Mouse (Mus musculus) limb, embryonic 12.5 days (tissue): ENCODE results near the gene Tbc1d14. TPM values are rescaled to one million over a fixed set of nuclear protein-coding genes. Genes with fewer than 3 reads are reported as not detected.

Experiments
- ATAC-seq: fragments of 200-750 bp; cut with Nextera tagmentation; 2 replicates; pipeline ENCODE4 v1.8.0; 2017; ENCODE audit warnings: low read depth, moderate TSS enrichment; ENCODE audit not compliant: insufficient number of reproducible peaks, insufficient read depth, low FRiP score, low TSS enrichment
- H3K27ac ChIP-seq: fragments of 300-500 bp; sonication (generic); 2 replicates; pipeline ENCODE4 v1.5.1; 2016; ENCODE audit warnings: mild to moderate bottlenecking, moderate library complexity
- H3K27me3 ChIP-seq: fragments of 300-500 bp; sonication (generic); 2 replicates; pipeline ENCODE4 v1.6.1; 2016; ENCODE audit warnings: mild to moderate bottlenecking, moderate library complexity
- H3K36me3 ChIP-seq: fragments of 300-500 bp; sonication (generic); 2 replicates; pipeline ENCODE4 v1.6.1; 2016; ENCODE audit warnings: mild to moderate bottlenecking, moderate library complexity
- H3K4me1 ChIP-seq: fragments of 300-500 bp; sonication (generic); replicated peaks from 2 replicates; pipeline ENCODE4 v1.6.1; 2016
- H3K4me2 ChIP-seq: fragments of 300-500 bp; sonication (generic); 2 replicates; pipeline ENCODE4 v1.6.1; 2016; ENCODE audit warnings: mild to moderate bottlenecking, moderate library complexity
- H3K4me3 ChIP-seq: fragments of 300-500 bp; sonication (generic); replicated peaks from 2 replicates; pipeline ENCODE4 v1.5.1; 2016; ENCODE audit warnings: mild to moderate bottlenecking
- H3K9ac ChIP-seq: fragments of 300-500 bp; sonication (generic); replicated peaks from 2 replicates; pipeline ENCODE4 v1.6.1; 2016; ENCODE audit warnings: mild to moderate bottlenecking, moderate library complexity
- H3K9me3 ChIP-seq: fragments of 300-500 bp; sonication (generic); 2 replicates; pipeline ENCODE4 v1.6.1; 2016; ENCODE audit warnings: mild to moderate bottlenecking, moderate library complexity
- WGBS: fragments of 180-500 bp; shearing (Covaris S2); methylation state at CpG from one replicate; pipeline ENCODE4 v1.1.7; 2016; 5-methylcytosine and 5-hydroxymethylcytosine counted together
- polyA plus RNA-seq: library from polyadenylated mRNA; unstranded; fragments of >200 nt; fragmentation: Nextera tagmentation; extraction: Ambion mirVana; gene quantifications from 2 replicates; pipeline ENCODE4 v1.2.1, GENCODE M21; 2016

The Tbc1d14 gene
- polyA plus RNA-seq, 1 experiment from 2014 or later = 42.3 TPM

DNA sequence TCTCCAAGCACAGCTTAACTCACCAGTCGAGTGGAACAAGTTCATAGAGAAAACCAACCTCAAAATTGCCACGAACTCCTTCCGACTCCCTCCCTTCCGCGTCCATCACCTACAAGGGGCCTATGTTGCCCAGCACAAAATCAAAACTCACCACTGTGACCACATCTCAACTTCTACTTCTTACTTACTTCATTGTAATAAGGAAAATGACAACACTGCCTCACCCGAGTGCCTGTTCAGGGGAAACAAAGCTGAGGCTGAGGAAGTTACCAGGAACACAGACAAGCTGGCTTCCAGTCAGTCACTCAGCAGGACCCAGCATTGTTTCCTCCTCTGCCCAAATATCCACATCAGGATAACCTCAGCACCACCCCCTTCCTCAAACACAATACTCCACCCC, 29.3 kb downstream of the Tbc1d14 start:
- 92% methylated on average over 6 of the region's 6 CpGs for WGBS
- ATAC-seq = no peak
- H3K27ac ChIP-seq = no peak overlapping the region
- H3K27me3 ChIP-seq = no peaks in the 10 kb centered on the region
- H3K9ac ChIP-seq = no peak overlapping the region
- no peaks in the 10 kb centered on the region for H3K9me3 ChIP-seq
- no peaks in the 10 kb centered on the region for H3K36me3 ChIP-seq
- no peak overlapping the region for H3K4me2 ChIP-seq
- H3K4me3 ChIP-seq = no peak overlapping the region
- peaks cover 11% of the 10 kb centered on the region; the same call in 1 of the 2 replicates for H3K4me1 ChIP-seq

DNA sequence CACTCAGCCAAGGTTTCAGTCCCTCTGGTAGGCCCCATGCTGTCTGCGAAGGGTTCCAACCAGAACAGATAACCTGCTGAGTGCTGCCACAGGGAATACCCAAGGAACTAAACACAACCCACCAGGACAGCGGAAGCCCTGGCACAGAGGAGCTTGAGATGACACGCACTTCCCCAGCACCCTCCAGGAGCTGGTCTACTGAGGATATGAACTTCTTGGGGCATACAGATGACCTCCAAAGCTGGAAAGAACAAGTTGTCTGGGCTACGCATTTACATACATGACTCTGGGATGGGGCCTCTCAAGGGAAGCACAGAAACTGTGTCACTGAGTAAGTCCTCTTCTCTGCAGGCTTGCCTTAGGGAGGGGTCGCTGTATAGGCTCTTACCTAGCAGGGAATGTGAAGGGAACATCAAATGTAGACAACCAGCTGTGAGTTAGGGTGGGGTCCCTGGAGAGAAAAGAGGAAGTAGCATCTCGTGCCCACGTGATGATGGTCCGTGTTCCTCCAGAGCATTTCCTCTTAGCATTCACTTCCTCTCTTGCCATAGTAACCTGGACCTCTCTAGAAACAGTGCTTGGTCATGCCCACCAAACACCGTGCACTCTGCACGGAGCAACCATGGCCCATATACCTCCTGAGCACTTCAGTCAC, 30.2 kb downstream of the Tbc1d14 start:
- H3K9me3 ChIP-seq = no peaks in the 10 kb centered on the region
- no peak overlapping the region for H3K27ac ChIP-seq
- WGBS = 91% methylated on average over 10 of the region's 10 CpGs
- H3K9ac ChIP-seq = no peak overlapping the region
- ATAC-seq = no peak
- H3K27me3 ChIP-seq = no peaks in the 10 kb centered on the region
- H3K4me3 ChIP-seq = no peak overlapping the region
- H3K4me2 ChIP-seq = no peak overlapping the region
- H3K4me1 ChIP-seq = peaks cover 10% of the 10 kb centered on the region; the same call in 1 of the 2 replicates
- no peaks in the 10 kb centered on the region for H3K36me3 ChIP-seq

GRCm38 (mm10) chr5:36561509-36561908, 31.6 kb downstream of the Tbc1d14 start:
- Histone ChIP-seq H3K9ac (no peak overlapping the region), H3K27me3 (no peaks in the 10 kb centered on the region), H3K4me3 (no peak overlapping the region), H3K9me3 (no peaks in the 10 kb centered on the region), H3K27ac (no peak overlapping the region), H3K36me3 (no peaks in the 10 kb centered on the region), H3K4me1 (peaks cover 7% of the 10 kb centered on the region), H3K4me2 (no peak overlapping the region)
- 84% methylated on average over 4 of the region's 4 CpGs for WGBS
- no peak for ATAC-seq

DNA sequence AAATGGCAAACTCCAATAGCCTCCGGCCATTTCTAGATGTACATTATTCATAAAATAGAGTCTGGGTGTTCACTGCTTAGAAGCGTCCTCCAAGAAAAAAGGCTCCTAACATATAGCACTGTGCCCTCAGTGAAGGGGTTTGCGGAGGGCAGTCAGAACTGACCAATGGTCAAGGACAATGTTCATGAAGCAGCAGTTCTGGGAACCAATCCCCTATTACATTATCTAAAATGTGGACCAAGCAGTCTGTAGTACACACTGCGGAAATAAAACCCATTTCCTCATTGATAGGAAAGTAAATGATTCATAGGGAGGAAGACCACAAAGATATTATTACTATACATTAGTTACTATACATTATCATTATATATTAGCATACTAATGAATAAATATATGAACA, 32.6 kb downstream of the Tbc1d14 start:
- Histone ChIP-seq H3K9ac (no peak overlapping the region), H3K4me2 (no peak overlapping the region), H3K27ac (no peak overlapping the region), H3K9me3 (no peaks in the 10 kb centered on the region), H3K27me3 (no peaks in the 10 kb centered on the region), H3K36me3 (no peaks in the 10 kb centered on the region), H3K4me1 (peaks cover 7% of the 10 kb centered on the region), H3K4me3 (no peak overlapping the region)
- 95% methylated on average over 4 of the region's 4 CpGs for WGBS
- ATAC-seq = no peak

- Histone ChIP-seq H3K4me3 (no peak overlapping the region), H3K9ac (no peak overlapping the region), H3K27ac (no peak overlapping the region), H3K27me3 (no peaks in the 10 kb centered on the region), H3K36me3 (no peaks in the 10 kb centered on the region), H3K9me3 (no peaks in the 10 kb centered on the region), H3K4me1 (peaks cover 12% of the 10 kb centered on the region), H3K4me2 (no peak overlapping the region)
- WGBS = 86% methylated on average over 6 of the region's 6 CpGs
- ATAC-seq = no peak
These were observed 33.4 kb downstream of the Tbc1d14 start for GRCm38 (mm10) chr5:36559510-36560235.

DNA sequence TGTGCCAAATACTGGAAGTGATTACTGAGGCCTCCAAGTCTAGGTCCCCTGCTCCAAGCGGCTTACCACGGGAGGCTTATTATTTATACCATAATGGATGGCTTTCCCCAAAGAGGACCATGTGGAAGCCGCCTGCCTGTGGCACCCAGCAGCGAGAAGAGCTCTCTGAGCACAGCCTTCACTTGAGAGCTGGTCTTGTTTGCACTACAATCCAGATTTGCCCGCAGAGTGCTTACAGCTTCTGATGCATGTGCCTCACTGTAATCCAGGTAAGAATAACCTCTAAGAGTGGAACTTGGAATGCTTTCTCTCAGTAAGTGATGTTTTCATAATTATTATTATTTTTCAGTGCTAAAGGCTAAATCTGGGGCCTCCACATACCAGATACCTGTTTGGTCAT, 34.0 kb downstream of the Tbc1d14 start:
- Histone ChIP-seq H3K36me3 (no peaks in the 10 kb centered on the region), H3K27me3 (no peaks in the 10 kb centered on the region), H3K9me3 (no peaks in the 10 kb centered on the region), H3K9ac (no peak overlapping the region), H3K4me2 (no peak overlapping the region), H3K27ac (no peak overlapping the region), H3K4me3 (no peak overlapping the region), H3K4me1 (peaks cover 17% of the 10 kb centered on the region)
- WGBS = 81% methylated on average over 5 of the region's 5 CpGs
- no peak for ATAC-seq

DNA sequence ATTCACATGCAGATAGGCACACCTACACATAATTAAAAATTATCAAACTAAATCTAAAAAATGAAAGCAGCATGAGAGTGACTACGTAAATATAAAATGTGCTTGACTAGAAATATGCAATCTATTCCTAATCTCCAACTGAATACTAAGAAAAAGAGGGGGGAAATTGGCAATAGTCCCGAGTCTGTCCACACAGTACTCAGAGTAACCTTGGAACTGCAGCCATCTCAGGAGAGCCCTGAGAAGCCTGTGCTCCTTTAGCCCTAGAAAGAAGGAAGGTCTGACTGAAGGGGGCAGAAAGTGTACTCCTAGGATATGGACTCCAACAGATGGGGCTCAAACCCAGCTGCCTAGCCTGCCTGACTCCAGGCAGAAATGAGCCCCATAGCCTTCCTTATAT, 34.5 kb downstream of the Tbc1d14 start:
- peaks cover 21% of the 10 kb centered on the region for H3K4me1 ChIP-seq
- H3K27ac ChIP-seq = no peak overlapping the region
- WGBS = 95% methylated on average over 2 of the region's 2 CpGs
- no peak overlapping the region for H3K4me3 ChIP-seq
- no peak overlapping the region for H3K9ac ChIP-seq
- H3K4me2 ChIP-seq = no peak overlapping the region
- H3K36me3 ChIP-seq = no peaks in the 10 kb centered on the region
- ATAC-seq = no peak
- H3K27me3 ChIP-seq = no peaks in the 10 kb centered on the region
- no peaks in the 10 kb centered on the region for H3K9me3 ChIP-seq

GRCm38 (mm10) chr5:36557584-36558308, 35.3 kb downstream of the Tbc1d14 start:
- Histone ChIP-seq H3K4me3 (no peak overlapping the region), H3K9ac (no peak overlapping the region), H3K27me3 (no peaks in the 10 kb centered on the region), H3K27ac (no peak overlapping the region), H3K9me3 (no peaks in the 10 kb centered on the region), H3K4me1 (peaks cover 21% of the 10 kb centered on the region), H3K36me3 (no peaks in the 10 kb centered on the region), H3K4me2 (no peak overlapping the region)
- ATAC-seq = no peak
- 43% methylated on average over 7 of the region's 7 CpGs for WGBS

- no peaks in the 10 kb centered on the region for H3K27me3 ChIP-seq
- WGBS = 82% methylated on average over 3 of the region's 3 CpGs
- no peaks in the 10 kb centered on the region for H3K36me3 ChIP-seq
- no peak overlapping the region for H3K4me2 ChIP-seq
- peaks cover 21% of the 10 kb centered on the region for H3K4me1 ChIP-seq
- no peaks in the 10 kb centered on the region for H3K9me3 ChIP-seq
- ATAC-seq = no peak
- H3K27ac ChIP-seq = no peak overlapping the region
- no peak overlapping the region for H3K9ac ChIP-seq
- H3K4me3 ChIP-seq = no peak overlapping the region
These were observed 36.2 kb downstream of the Tbc1d14 start for GRCm38 (mm10) chr5:36556906-36557305.

DNA sequence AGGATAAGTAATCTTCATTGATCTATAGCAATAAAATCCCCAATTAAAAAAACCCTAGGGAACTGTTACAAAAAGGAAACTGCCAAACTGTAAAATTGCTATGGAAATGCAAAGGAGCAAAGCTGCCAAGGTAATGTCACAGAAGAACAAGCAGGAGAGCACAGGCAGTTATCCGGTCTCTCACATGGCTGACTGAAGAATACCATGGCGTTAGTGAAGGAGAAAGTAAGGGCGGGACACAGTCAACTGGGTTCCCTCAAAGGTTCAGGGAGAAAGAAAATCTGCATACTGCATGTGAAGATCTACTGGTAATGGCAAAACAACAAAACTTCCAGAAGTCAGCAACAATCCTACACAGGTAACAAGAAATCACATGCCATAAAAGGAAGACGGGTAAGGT, 36.8 kb downstream of the Tbc1d14 start:
- H3K36me3 ChIP-seq = no peaks in the 10 kb centered on the region
- WGBS = 70% methylated on average over 4 of the region's 4 CpGs
- H3K4me2 ChIP-seq = no peak overlapping the region
- H3K9me3 ChIP-seq = no peaks in the 10 kb centered on the region
- H3K27me3 ChIP-seq = no peaks in the 10 kb centered on the region
- H3K4me1 ChIP-seq = peaks cover 21% of the 10 kb centered on the region
- no peak overlapping the region for H3K4me3 ChIP-seq
- H3K27ac ChIP-seq = no peak overlapping the region
- no peak for ATAC-seq
- no peak overlapping the region for H3K9ac ChIP-seq

GRCm38 (mm10) chr5:36554496-36554895, 38.6 kb downstream of the Tbc1d14 start:
- no peak for ATAC-seq
- no peak overlapping the region for H3K27ac ChIP-seq

More at GRCm38 (mm10) chr5:36554496-36554895, 38.6 kb downstream of the Tbc1d14 start:
- Histone ChIP-seq H3K27me3 (no peaks in the 10 kb centered on the region), H3K4me2 (no peak overlapping the region), H3K4me3 (no peak overlapping the region), H3K36me3 (no peaks in the 10 kb centered on the region), H3K4me1 (peaks cover 18% of the 10 kb centered on the region), H3K9ac (no peak overlapping the region), H3K9me3 (no peaks in the 10 kb centered on the region)
- WGBS = 66% methylated on average over 5 of the region's 5 CpGs
